Mouse (Mus musculus) inflammation-experienced regulatory T-cells, adult 6 months (primary cell): ENCODE data around the gene Dennd4b. TPM values are rescaled to one million over a fixed set of nuclear protein-coding genes. Genes with fewer than 3 reads are reported as not detected.
"Not testable (repeated sequence)": the region's sequence is repeated elsewhere in the genome, so short reads cannot be mapped to it uniquely, and the experiment has no call there.

Experiments
- ATAC-seq: one replicate; pipeline ENCODE4 v1.8.0; 2017
- polyA plus RNA-seq, 3 experiments: library from polyadenylated mRNA; unstranded; fragments of 100-300 nt; shearing (Covaris generic); gene quantifications; one replicate each; pipeline ENCODE4 v1.2.1; 2017

Gene Dennd4b
- polyA plus RNA-seq, result 10 to 100 TPM; 19.6 to 25.8 (median 24.2) TPM

DNA sequence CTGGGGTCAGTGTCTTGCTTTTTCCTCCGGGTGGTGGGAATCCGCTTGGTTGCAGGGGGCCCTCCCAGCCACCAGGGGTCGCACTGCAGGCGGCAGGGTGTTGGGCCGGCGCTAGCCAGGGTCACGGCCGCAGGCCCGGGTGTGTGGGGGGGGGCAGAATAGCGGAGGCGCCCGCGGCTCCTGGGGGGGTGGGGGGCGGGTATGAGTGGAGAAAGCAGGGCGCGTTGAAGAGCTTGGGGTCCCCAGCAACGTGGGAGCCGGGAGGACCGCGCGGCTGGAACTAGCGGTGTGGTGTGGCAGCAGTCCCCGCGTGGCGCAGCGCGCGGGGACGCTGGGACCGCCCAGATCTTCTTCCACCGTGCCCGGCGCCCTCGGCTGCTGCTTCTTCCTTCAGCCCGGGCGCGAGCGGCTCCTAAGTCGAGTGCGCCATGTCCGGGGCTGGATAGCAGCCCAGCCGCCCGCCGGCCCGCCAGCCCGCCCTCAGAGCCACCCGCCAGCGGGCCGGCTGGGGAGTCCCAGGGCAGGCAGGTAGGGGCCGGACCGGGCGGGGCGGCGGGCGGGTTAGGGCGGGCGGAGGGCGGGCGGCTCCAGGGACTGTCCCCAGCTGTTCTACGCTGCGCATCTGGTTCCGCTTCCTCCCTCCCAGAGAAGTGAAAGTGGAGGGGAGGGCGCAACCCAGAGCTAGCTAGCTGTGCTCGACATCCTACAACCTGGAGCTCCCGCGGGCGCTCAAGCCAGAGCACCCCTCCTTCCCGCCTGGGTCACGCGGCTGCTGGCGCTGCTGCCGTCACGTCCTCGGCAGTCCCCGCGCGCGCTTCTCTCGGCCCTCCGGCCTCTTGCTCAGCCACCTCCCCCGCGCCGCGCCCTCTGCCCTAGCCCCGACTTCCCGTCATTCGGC is at the start of gene Dennd4b:
TSS of gene Dennd4b (plus strand) at position 152 of the 898 bp plus-strand sequence.
- ATAC-seq, result peak; percentile 90

DNA sequence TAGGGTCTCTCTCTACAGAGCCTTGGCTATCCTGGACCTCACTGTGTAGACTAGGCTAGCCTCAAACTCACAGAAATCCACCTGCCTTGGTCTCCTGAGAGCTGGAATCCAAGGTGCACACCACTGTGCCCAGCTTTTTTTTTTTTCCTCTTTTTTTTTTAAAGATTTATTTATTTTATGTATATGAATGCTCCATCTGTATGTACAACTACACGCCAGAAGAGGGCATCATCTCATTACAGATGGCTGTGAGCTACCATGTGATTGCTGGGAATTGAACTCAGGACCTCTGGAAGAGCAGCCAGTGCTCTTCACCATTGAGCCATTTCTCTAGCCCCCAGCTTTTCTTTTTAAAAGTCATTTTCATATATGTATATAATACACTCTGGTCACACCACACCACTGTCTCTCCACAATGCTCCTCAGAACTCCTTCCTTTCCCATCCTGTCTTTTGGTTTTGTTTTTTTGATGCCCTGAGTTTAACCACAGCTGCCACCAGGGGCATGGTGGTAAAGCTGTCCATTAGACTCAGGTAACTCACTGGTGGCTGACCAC is 49.1 kb upstream of the Dennd4b start:
- ATAC-seq, result no peak

GRCm38 (mm10) chr3:90220088-90220487 is 44.9 kb upstream of the Dennd4b start:
- ATAC-seq, result peak; percentile 77

- ATAC-seq, result no peak
These were observed 44.4 kb upstream of the Dennd4b start for GRCm38 (mm10) chr3:90220531-90220951.

DNA sequence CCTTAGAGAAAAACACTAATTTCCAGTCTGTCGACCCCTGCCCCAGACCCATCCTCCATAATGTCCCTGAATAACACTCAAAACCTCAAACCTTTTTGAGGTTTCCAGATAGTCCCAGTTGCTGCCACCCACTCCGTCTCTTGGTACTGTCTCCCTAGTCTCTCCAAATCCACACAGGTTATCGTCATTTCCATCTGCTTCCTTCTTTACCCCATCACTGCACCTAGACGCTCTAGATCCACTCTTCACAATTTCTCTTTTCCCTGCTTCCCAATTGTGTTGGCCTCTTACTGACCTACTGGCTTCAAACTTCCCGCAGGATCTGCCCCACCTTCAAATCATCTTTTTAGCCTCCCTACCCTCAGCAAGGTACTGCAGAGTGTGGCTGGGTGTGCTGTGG is 43.9 kb upstream of the Dennd4b start:
- ATAC-seq, result no peak

- ATAC-seq, result no peak
These were observed 42.5 kb upstream of the Dennd4b start for GRCm38 (mm10) chr3:90222455-90222854.

- no peak for ATAC-seq
These were observed 42.0 kb upstream of the Dennd4b start for GRCm38 (mm10) chr3:90222941-90223340.

- no peak for ATAC-seq
These were observed 40.7 kb upstream of the Dennd4b start for GRCm38 (mm10) chr3:90224331-90224730.

DNA sequence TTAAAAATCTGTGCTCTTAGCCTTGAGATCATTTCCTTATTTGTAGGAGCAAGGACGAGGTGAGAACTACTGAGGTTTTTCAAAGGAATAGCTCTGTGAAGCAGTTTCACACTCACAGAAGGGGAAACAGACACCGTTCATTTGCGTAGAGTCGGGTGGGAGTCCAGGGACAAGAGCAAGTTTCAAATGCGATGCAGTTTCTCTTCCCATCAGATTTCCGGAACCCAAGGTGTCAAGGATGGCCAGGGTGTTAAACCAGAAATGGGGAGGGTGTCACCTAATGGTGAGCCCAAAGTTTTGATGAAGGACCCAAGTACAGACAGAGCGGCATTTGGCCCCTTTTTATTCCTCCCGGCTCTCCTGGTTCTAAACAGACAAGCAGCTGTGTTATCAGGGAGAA is 33.9 kb upstream of the Dennd4b start:
- peak; percentile 23 for ATAC-seq

DNA sequence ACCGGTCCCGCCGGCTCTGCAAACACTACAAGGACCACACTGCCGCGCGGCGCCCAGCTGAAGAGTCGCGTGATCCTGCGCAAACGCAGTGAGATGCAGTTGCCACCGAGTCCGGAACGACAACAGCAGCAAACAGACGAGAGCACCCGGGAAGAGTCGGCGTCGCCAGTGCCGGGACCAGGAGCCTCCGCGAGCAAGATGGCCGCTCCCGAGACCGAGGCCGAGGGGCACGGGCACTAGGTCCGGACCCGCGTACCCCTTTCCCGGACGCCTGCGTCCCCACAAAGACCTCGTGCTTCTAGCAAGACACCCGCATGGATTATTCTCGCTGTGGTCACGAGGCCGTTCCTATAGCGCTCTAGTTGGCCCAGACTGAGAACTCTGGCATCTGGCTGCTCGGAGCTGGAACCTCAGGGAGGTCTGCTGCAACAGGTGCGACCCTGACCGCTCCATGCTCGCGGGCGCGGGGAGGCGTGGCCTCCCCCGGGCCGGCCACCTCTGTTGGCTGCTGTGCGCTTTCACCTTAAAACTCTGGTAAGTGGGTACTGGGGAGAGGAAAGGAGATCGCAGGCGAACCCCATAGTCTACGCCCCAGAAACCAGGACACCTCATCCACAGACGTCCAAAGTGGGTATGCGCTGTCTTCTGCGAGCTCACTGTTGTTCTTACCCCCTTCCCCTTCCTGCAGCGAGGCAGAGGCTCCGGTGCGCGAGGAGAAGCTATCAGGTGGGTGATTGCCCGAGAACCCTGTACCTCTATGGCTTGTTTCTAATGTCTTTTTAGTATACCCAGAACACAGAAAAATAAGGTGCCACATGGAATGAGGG is 33.3 kb upstream of the Dennd4b start, which contains the start of gene Jtb:
TSS of gene Jtb (plus strand) at position 91 of the 827 bp plus-strand sequence.
- peak; percentile 98 for ATAC-seq

DNA sequence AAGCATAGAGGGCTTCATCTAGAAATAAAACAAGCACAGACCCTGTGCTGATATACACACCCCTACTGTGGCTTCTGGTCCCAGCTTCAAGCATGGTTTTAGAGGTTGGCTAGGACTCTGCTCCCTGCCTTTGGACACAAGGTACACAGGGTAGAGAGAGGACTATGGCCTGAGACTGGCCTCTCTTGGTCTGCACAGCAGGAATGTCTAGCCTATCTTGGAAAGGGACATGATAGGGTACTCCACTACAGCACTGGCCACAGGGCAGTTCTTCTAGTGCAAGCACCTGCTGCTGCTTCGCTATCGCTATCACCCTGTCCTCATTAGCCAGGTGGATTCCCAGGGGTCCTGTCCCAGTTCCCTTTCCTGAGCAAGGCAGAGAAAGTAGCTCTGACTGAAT is 23.7 kb upstream of the Dennd4b start:
- no peak for ATAC-seq

- no peak for ATAC-seq
These were observed 23.2 kb upstream of the Dennd4b start for GRCm38 (mm10) chr3:90241669-90242358.

DNA sequence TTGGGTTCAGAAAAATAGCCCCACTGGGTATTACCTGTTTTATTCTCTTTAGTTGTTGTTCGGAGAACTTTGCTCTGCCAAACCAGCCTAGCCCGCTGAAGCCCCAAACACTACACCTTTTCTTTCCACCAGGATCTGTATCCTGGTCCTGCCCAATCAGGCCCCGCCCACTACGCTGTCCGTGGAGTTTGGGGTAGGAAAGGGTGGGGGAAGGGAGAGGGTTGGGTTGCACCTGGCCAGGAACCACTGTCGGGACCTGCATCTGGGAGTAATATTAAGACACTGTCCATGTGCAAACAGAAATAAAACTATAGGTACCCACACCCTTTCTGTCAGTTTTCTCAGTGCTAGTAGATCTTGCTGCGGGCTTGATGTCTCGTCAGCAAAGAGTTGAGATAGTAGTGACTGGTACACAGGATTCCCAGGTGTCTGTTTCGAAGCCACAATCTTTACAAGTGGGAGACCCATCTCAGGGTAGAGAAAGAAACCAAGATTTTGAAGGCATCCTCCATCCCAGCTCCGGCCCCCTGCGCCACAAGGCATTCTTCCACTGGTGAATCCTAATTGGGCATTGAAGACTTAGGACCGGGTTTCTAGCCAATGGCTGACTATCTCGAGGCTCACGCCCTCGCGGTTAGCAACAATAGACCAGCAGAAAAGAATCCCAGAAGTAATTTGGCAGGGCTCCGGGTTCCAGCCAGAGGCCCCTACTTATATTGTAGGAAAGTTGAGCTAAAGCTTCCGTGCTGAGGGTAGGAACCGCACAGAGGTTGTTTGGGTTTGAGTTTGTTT is 21.8 kb upstream of the Dennd4b start, which contains the start of gene Creb3l4:
TSS of gene Creb3l4 (minus strand) at position 529 of the 792 bp plus-strand sequence.
- no peak for ATAC-seq

GRCm38 (mm10) chr3:90245406-90245805 is 19.6 kb upstream of the Dennd4b start:
- peak; percentile 43 for ATAC-seq

GRCm38 (mm10) chr3:90247630-90247959 is 17.4 kb upstream of the Dennd4b start:
- ATAC-seq, result peak; percentile 24

DNA sequence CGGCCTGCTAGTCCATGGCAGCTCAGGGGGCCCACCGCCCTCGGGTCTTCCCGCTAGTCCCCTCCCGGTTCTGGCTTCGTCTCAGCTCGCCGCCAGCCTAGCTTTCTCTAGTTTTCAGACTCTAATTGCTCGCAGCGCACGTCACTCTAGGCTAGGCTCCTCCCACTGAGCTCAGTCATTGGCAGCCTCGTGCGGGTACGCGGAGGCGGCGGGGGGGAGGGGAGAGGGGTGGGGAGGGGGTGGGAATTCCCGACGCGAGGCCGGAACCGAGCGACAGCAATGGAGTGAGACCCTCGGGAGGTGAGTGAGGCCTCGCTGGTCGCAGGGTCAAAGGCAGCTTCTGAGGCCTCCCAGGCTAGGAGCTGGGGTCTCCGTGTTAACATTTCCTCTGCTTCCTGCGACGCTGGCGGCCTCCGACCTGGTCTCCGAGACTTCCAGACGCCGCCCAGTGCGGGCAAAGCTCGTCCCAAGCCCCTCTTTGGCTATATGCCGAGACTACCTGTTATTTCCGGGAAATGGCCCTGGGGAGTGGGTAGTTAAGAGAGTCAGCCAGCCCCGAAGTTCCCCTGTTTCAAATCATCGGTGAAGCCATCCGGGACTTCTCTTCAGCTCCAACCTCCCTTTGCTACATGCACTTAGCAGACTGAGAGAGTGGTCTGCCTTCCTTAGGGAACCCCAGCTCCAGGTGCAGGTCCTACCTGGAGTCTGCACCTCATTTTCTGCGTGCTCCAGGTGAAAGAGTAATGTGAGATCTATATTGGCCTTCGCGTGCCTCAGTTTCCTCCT is 16.8 kb upstream of the Dennd4b start, which contains the start of gene Slc39a1:
TSS of gene Slc39a1 (plus strand) at position 213 of the 786 bp plus-strand sequence.
- ATAC-seq, result peak; percentile 97

- no peak for ATAC-seq
These were observed 16.3 kb upstream of the Dennd4b start for GRCm38 (mm10) chr3:90248746-90249100.

- no peak for ATAC-seq
These were observed 14.2 kb upstream of the Dennd4b start for GRCm38 (mm10) chr3:90250791-90251190.

- not testable (repeated sequence) for ATAC-seq
These were observed 13.2 kb upstream of the Dennd4b start for GRCm38 (mm10) chr3:90251731-90252226.

DNA sequence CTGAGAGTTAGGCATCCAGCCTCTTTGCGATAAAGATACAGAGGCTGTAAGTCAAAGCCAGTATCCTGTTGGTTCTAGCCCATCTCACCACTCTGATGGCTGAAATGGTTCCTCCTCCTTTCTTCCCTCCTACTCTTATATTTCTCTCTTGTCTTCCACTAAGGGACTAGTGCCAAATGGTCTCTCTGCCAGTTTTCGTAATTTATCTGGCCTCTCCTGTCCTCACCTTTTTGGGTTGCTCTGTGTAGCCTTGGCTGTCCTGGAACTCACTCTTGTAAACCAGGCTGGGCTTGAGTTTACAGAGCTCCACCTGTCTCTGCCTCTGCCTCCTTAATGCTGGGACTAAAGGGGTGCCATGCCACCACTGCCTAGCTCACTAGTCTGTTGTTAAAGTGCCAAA is 12.3 kb upstream of the Dennd4b start:
- not testable (repeated sequence) for ATAC-seq
